Mouse (Mus musculus): Measurements from ENCODE around the gene Pwp2.

DNA sequence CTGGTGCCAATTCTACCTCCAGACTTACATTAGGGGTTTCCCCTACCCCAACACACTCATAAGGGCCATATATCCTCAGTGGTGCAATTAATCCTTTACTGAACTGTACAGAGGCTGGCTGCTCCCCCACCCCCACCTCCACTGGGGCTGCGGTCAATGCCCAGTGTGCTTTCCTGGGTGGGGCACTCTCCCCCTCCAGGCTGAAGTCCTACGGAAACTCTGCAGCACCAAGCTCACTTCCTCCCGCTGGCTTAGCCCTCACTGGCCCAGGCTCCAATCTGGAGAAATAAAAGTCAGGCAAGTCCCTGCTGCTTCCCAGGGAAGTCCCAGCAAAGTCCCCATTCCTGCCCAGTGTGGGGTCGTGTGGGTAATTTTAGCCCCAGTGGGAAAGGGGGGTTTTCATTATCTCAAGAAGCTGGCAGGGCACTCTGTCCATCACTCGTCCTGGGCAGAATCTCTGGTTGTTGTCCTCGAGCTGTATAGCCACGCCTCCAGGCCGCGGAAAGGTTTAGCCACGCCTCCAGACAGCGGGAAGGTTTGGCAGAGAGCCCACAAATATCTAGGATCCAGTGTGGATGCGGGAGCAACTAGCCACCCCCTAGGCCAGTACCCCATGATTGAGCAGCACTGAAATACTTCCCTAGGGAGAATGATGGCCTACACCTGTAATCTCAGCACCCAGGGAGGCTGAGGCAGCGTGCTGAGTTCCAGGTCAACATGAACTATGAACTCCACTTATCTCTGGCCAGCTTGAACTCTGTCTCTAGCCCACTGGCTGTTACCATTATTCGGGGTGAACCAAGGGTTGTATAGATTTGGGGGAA lies 49.8 kb downstream of the Pwp2 start:
- no peak for TF ChIP-seq CTCF (conservative IDR thresholded peaks at IDR 0.05; ENCODE audit: insufficient read depth, insufficient read length, low read depth, low read length)
- TF ChIP-seq POLR2A (IDR thresholded peaks at IDR 0.05; ENCODE audit: low read depth, low read length): no peak

All from kidney, adult 2 months (tissue).